Mouse (Mus musculus): Measurements from ENCODE around the gene Msrb2.

DNA sequence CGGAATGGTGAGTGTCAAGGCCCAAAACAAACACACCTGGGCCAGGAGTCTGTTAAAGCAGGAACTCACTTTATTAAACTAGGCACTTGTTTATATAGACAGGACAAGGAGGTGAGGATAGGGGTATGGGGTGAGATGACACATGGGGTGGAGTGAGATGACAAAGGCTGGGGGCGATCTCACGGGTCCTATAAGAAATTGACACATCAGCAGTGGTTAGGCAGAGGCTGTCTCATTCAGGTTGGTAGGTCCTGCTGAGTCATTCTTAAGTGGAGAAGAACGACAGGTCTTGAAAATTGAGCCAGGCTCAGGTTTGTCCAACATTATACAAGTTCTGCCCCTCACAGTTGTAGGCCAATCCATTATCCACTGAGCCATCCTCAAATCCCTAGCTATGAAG is 43.4 kb upstream of the Msrb2 start:
- no peak for TF ChIP-seq CTCF (IDR thresholded peaks at IDR 0.05; ENCODE audit: low read depth)
- TF ChIP-seq EP300 (IDR thresholded peaks at IDR 0.05; ENCODE audit: low read depth), result no peak
